ENCODE assay signal across 8 mouse cellular contexts in genomic region chr19:6497150-6497801, GRCm38 (mm10). TPM values are rescaled to one million over a fixed set of nuclear protein-coding genes. Genes with fewer than 3 reads are reported as not detected.
DNase-seq lines count a peak whose midpoint lies in the region; ATAC-seq lines count a peak whose summit lies in the region.

No protein-coding gene starts in this region.

- H3K4me1 ChIP-seq in hindbrain, embryonic 12.5 days: peaks cover 70% of the 10 kb centered on the region
- H3K4me1 ChIP-seq in limb, embryonic 11.5 days (ENCODE audit: control insufficient read depth, insufficient read depth, low read length): peaks cover 11% of the 10 kb centered on the region; the same call in 1 of the 2 replicates
- H3K4me1 ChIP-seq in neural tube, embryonic 15.5 days: peaks cover 66% of the 10 kb centered on the region

- no peaks in the 10 kb centered on the region for H3K9me3 ChIP-seq in hindbrain, embryonic 12.5 days (replicated peaks)
- H3K9me3 ChIP-seq in limb, embryonic 11.5 days (ENCODE audit: control insufficient read depth, low read length): no peaks in the 10 kb centered on the region
- H3K9me3 ChIP-seq in neural tube, embryonic 15.5 days (replicated peaks): no peaks in the 10 kb centered on the region

- peak; percentile 31 for DNase-seq in lung, postnatal 10 days
- DNase-seq in lung, postnatal 36 days: no peak
- DNase-seq in embryo, embryonic 10.5 days (ENCODE audit: low spot score): peak; percentile 72
- DNase-seq in limb, embryonic 11.5 days (ENCODE audit: low spot score): peak; percentile 50
- no peak for DNase-seq in ovary, postnatal 10 days (ENCODE audit: low spot score)

- H3K27me3 ChIP-seq in hindbrain, embryonic 12.5 days: peaks cover 64% of the 10 kb centered on the region
- H3K27me3 ChIP-seq in limb, embryonic 11.5 days (ENCODE audit: control insufficient read depth, insufficient read depth, low read length): peaks cover 86% of the 10 kb centered on the region
- no peaks in the 10 kb centered on the region for H3K27me3 ChIP-seq in neural tube, embryonic 15.5 days (replicated peaks)

- H3K9ac ChIP-seq in hindbrain, embryonic 12.5 days: peak overlapping the region; percentile 99
- H3K9ac ChIP-seq in limb, embryonic 11.5 days (ENCODE audit: low read length): no peak overlapping the region; the same call in 1 of the 2 replicates
- peak overlapping the region; percentile 98 for H3K9ac ChIP-seq in neural tube, embryonic 15.5 days (replicated peaks)

- peak overlapping the region; percentile 84 for H3K4me2 ChIP-seq in hindbrain, embryonic 12.5 days (replicated peaks)
- peak overlapping the region; percentile 79 for H3K4me2 ChIP-seq in limb, embryonic 11.5 days (ENCODE audit: low read depth, severe bottlenecking)
- peak overlapping the region; percentile 62 for H3K4me2 ChIP-seq in neural tube, embryonic 15.5 days

- 0% methylated on average over 4 of the region's 39 CpGs for WGBS in hindbrain, embryonic 12.5 days
- under 1% methylated on average over 17 of the region's 39 CpGs for WGBS in limb, embryonic 11.5 days
- WGBS in neural tube, embryonic 15.5 days: 4% methylated on average over 8 of the region's 39 CpGs

- peak overlapping the region; percentile 85 for H3K4me3 ChIP-seq in hindbrain, embryonic 12.5 days
- peak overlapping the region; percentile 44 for H3K4me3 ChIP-seq in limb, embryonic 11.5 days (ENCODE audit: low read depth, low read length)
- peak overlapping the region; percentile 81 for H3K4me3 ChIP-seq in neural tube, embryonic 15.5 days (replicated peaks)

- H3K36me3 ChIP-seq in hindbrain, embryonic 12.5 days: no peaks in the 10 kb centered on the region
- no peaks in the 10 kb centered on the region for H3K36me3 ChIP-seq in limb, embryonic 11.5 days (ENCODE audit: control insufficient read depth, insufficient read depth, low read length)
- no peaks in the 10 kb centered on the region for H3K36me3 ChIP-seq in neural tube, embryonic 15.5 days

- H3K27ac ChIP-seq in hindbrain, embryonic 12.5 days: peak overlapping the region; percentile 95
- H3K27ac ChIP-seq in limb, embryonic 11.5 days (replicated peaks; ENCODE audit: low read depth, low read length): no peak overlapping the region
- peak overlapping the region; percentile 98 for H3K27ac ChIP-seq in neural tube, embryonic 15.5 days (replicated peaks)

- peak; percentile 73 for ATAC-seq in hindbrain, embryonic 12.5 days (ENCODE audit: low FRiP score)
- no peak for ATAC-seq in limb, embryonic 11.5 days (ENCODE audit: insufficient number of reproducible peaks, low FRiP score, low TSS enrichment, low read depth)
- ATAC-seq in neural tube, embryonic 15.5 days (ENCODE audit: low FRiP score): peak; percentile 68
- ATAC-seq in activated CD4-positive, CD25-positive, alpha-beta regulatory T cell, adult 4 months: no peak

RNA-seq across cellular contexts. Expression of gene Slc22a12, which starts 45.6 kb away (rescaled TPM):
- polyA plus RNA-seq in hindbrain, embryonic 12.5 days (2016; fragmentation: Nextera tagmentation; extraction: Ambion mirVana): not detected in 2 replicates
- not detected in 2 replicates for polyA plus RNA-seq in limb, embryonic 11.5 days (2014; fragmentation: Nextera tagmentation; extraction: Ambion mirVana)
- polyA plus RNA-seq in neural tube, embryonic 15.5 days (2015; fragmentation: Nextera tagmentation; extraction: Ambion mirVana): 0.14 TPM in 1 of 2 replicates, not detected in the other
- polyA plus RNA-seq in activated CD4-positive, CD25-positive, alpha-beta regulatory T cell, adult 4 months (2017; shearing (Covaris generic)): not detected

Comparison
In these comparisons a context has a peak if more than half of its experiments do, and no peak if none do; other contexts are left out.
1. DNase-seq: peak in lung, postnatal 10 days (single experiment), embryo, embryonic 10.5 days (single experiment) and limb, embryonic 11.5 days (single experiment); none in lung, postnatal 36 days (single experiment) and ovary, postnatal 10 days (single experiment).
2. ATAC-seq: peak in hindbrain, embryonic 12.5 days (single experiment) and neural tube, embryonic 15.5 days (single experiment); none in limb, embryonic 11.5 days (single experiment) and activated CD4-positive, CD25-positive, alpha-beta regulatory T cell, adult 4 months (single experiment).
3. Peak in every context shown above with its lines, with median percentiles within 50 percentile points of each other: H3K4me2 ChIP-seq and H3K4me3 ChIP-seq.